Mouse (Mus musculus) kidney, embryonic 14.5 days (tissue): Measurements from ENCODE around the gene Wdr48. TPM values are rescaled to one million over a fixed set of nuclear protein-coding genes. Genes with fewer than 3 reads are reported as not detected.

Experiments
- polyA plus RNA-seq: library from polyadenylated mRNA; unstranded; fragments of >200 nt; fragmentation: Nextera tagmentation; extraction: Ambion mirVana; gene quantifications from 2 replicates; pipeline ENCODE4 v1.2.1, GENCODE M21; 2014

The Wdr48 gene
- polyA plus RNA-seq, 1 experiment from 2014 or later = 58.4 TPM

Other genes with a start within 250 kb of the Wdr48 start
- not detected in 2 replicates for gene Scn10a, start 175.6 kb upstream of the Wdr48 start, polyA plus RNA-seq
- gene Scn11a, start 69.4 kb upstream of the Wdr48 start, polyA plus RNA-seq = 0.04 and 0.06 TPM in 2 replicates
- gene Gorasp1, start 42.7 kb downstream of the Wdr48 start, polyA plus RNA-seq = 17.8 and 22.1 TPM in 2 replicates
- 0.06 and 0.19 TPM in 2 replicates for gene Ttc21a, start 42.7 kb downstream of the Wdr48 start, polyA plus RNA-seq
- gene Csrnp1, start 89.8 kb downstream of the Wdr48 start, polyA plus RNA-seq = 1.9 and 3.9 TPM in 2 replicates
- gene Xirp1, start 128.7 kb downstream of the Wdr48 start, polyA plus RNA-seq = not detected in 2 replicates
- 3.0 and 7.4 TPM in 2 replicates for gene Cx3cr1, start 175.0 kb downstream of the Wdr48 start, polyA plus RNA-seq
- not detected in 2 replicates for gene Ccr8, start 197.2 kb downstream of the Wdr48 start, polyA plus RNA-seq
- gene Slc25a38, start 215.5 kb downstream of the Wdr48 start, polyA plus RNA-seq = 26.2 and 30.3 TPM in 2 replicates
- 2,066 and 2,566 TPM in 2 replicates for gene Rpsa, start 232.8 kb downstream of the Wdr48 start, polyA plus RNA-seq